Mouse (Mus musculus): ENCODE results near the gene Hivep3. TPM values are rescaled to one million over a fixed set of nuclear protein-coding genes. Genes with fewer than 3 reads are reported as not detected.

Hivep3 gene
- polyA plus RNA-seq, 1 experiment from 2014 or later, result 16.0 TPM

- no peaks in the 10 kb centered on the region for H3K36me3 ChIP-seq (ENCODE audit: control insufficient read depth, insufficient read depth, low read length)
- WGBS, result 64% methylated on average over 9 of the region's 9 CpGs
- no peaks in the 10 kb centered on the region for H3K9me3 ChIP-seq (ENCODE audit: control insufficient read depth, low read length)
- H3K4me2 ChIP-seq (ENCODE audit: low read length), result no peak overlapping the region
- H3K4me1 ChIP-seq (ENCODE audit: control insufficient read depth, insufficient read depth, low read depth, low read length), result no peaks in the 10 kb centered on the region
- no peak overlapping the region for H3K27ac ChIP-seq (ENCODE audit: low read depth, low read length)
- no peak overlapping the region for H3K9ac ChIP-seq (ENCODE audit: low read depth, low read length)
- ATAC-seq, result peak; percentile 41
- H3K27me3 ChIP-seq (replicated peaks; ENCODE audit: control insufficient read depth, insufficient read depth, low read length), result no peaks in the 10 kb centered on the region
- H3K4me3 ChIP-seq (ENCODE audit: low read length), result no peak overlapping the region
Measured at GRCm38 (mm10) chr4:120066841-120067591, 333.4 kb downstream of the Hivep3 start.

DNA sequence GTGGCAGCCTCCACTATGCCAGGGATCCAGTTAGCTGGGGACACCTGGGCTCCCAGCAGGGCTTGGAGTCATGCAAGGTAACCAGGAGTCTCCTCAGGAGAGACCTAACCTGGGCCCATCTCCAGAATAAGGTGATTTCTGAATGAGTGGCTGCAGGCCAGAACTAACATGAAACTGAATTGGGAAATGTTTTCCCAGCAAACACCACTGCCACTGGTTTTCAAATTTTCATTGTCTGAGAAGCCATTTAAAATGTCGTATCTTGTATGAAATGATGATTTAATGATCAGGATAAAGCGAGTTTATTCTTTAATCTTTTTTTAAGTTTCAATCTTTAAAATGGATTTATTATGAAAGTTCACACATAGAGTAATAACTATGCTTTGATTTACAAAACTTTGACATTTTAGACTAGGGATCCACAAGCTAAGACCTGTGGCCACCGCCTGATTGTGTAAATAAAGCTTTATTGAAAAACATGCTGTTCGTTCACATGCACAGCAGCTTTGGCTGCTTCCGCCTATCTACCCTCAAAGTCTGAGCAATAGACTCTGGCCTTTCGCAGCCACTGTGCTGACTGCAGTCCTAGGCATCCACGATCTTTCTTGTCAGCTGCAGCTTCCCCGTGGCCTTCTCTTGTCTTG lies 334.1 kb downstream of the Hivep3 start:
- Histone ChIP-seq H3K9ac (ENCODE audit: low read depth, low read length) (no peak overlapping the region), H3K9me3 (ENCODE audit: control insufficient read depth, low read length) (no peaks in the 10 kb centered on the region), H3K4me1 (ENCODE audit: control insufficient read depth, insufficient read depth, low read depth, low read length) (no peaks in the 10 kb centered on the region), H3K27ac (ENCODE audit: low read depth, low read length) (no peak overlapping the region), H3K36me3 (ENCODE audit: control insufficient read depth, insufficient read depth, low read length) (no peaks in the 10 kb centered on the region), H3K27me3 (replicated peaks; ENCODE audit: control insufficient read depth, insufficient read depth, low read length) (no peaks in the 10 kb centered on the region), H3K4me3 (ENCODE audit: low read length) (no peak overlapping the region), H3K4me2 (ENCODE audit: low read length) (no peak overlapping the region)
- no peak for ATAC-seq
- WGBS, result 86% methylated on average over 8 of the region's 8 CpGs

DNA sequence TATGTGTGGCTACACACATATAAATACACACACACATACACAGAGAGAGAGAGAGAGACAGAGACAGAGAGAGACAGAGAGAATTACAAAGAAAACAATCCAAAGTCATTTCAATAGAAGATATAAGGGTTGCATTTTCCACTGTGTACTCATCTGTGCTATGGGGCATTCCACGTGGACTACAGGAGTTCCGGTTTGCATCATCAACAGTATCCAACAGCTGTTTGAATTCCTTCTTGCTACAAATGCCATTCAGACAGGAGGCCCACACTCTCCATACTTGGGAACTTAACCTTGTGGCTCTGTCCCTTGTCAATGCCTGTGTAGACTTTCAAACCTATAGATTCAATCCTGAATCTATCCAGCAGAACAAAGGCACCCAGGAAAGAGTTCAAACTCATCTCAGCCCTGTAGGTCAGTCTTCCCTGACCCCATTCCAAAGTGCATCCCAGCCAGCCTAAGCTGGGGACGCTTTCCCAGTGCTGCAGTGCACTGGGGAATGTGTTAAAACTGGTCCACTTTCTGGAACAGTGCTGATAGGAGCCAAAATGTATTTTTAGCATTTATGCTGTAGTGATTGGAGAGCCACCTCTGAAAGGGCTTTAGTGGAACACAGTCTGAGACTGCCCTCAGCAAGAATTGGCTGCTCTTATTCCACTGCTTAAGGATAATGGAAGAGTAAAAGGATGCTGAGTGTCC lies 335.4 kb downstream of the Hivep3 start:
- H3K4me3 ChIP-seq (ENCODE audit: low read length), result no peak overlapping the region
- WGBS, result 77% methylated on average over 3 of the region's 3 CpGs
- no peaks in the 10 kb centered on the region for H3K4me1 ChIP-seq (ENCODE audit: control insufficient read depth, insufficient read depth, low read depth, low read length)
- H3K9ac ChIP-seq (ENCODE audit: low read depth, low read length), result no peak overlapping the region
- no peaks in the 10 kb centered on the region for H3K36me3 ChIP-seq (ENCODE audit: control insufficient read depth, insufficient read depth, low read length)
- no peak overlapping the region for H3K27ac ChIP-seq (ENCODE audit: low read depth, low read length)
- no peak for ATAC-seq
- H3K4me2 ChIP-seq (ENCODE audit: low read length), result no peak overlapping the region
- H3K27me3 ChIP-seq (replicated peaks; ENCODE audit: control insufficient read depth, insufficient read depth, low read length), result no peaks in the 10 kb centered on the region
- H3K9me3 ChIP-seq (ENCODE audit: control insufficient read depth, low read length), result no peaks in the 10 kb centered on the region

- Histone ChIP-seq H3K36me3 (ENCODE audit: control insufficient read depth, insufficient read depth, low read length) (no peaks in the 10 kb centered on the region), H3K9me3 (ENCODE audit: control insufficient read depth, low read length) (no peaks in the 10 kb centered on the region), H3K4me3 (ENCODE audit: low read length) (no peak overlapping the region), H3K9ac (ENCODE audit: low read depth, low read length) (no peak overlapping the region), H3K4me2 (ENCODE audit: low read length) (no peak overlapping the region), H3K4me1 (ENCODE audit: control insufficient read depth, insufficient read depth, low read depth, low read length) (no peaks in the 10 kb centered on the region), H3K27ac (ENCODE audit: low read depth, low read length) (no peak overlapping the region), H3K27me3 (replicated peaks; ENCODE audit: control insufficient read depth, insufficient read depth, low read length) (no peaks in the 10 kb centered on the region)
- no peak for ATAC-seq
- WGBS, result 85% methylated on average over 3 of the region's 3 CpGs
Measured at GRCm38 (mm10) chr4:120069582-120069980, 336.0 kb downstream of the Hivep3 start.

- ATAC-seq, result no peak
- Histone ChIP-seq H3K27ac (ENCODE audit: low read depth, low read length) (no peak overlapping the region), H3K4me1 (ENCODE audit: control insufficient read depth, insufficient read depth, low read depth, low read length) (no peaks in the 10 kb centered on the region), H3K27me3 (replicated peaks; ENCODE audit: control insufficient read depth, insufficient read depth, low read length) (no peaks in the 10 kb centered on the region), H3K4me3 (ENCODE audit: low read length) (no peak overlapping the region), H3K9me3 (ENCODE audit: control insufficient read depth, low read length) (no peaks in the 10 kb centered on the region), H3K9ac (ENCODE audit: low read depth, low read length) (no peak overlapping the region), H3K4me2 (ENCODE audit: low read length) (no peak overlapping the region), H3K36me3 (ENCODE audit: control insufficient read depth, insufficient read depth, low read length) (no peaks in the 10 kb centered on the region)
- WGBS, result 69% methylated on average over 3 of the region's 3 CpGs
Measured at GRCm38 (mm10) chr4:120071411-120071810, 337.8 kb downstream of the Hivep3 start.

- no peak overlapping the region for H3K4me3 ChIP-seq (ENCODE audit: low read length)
- H3K9ac ChIP-seq (ENCODE audit: low read depth, low read length), result no peak overlapping the region
- WGBS, result 46% methylated on average over 15 of the region's 15 CpGs
Measured at GRCm38 (mm10) chr4:120071842-120072507, 338.4 kb downstream of the Hivep3 start.

DNA sequence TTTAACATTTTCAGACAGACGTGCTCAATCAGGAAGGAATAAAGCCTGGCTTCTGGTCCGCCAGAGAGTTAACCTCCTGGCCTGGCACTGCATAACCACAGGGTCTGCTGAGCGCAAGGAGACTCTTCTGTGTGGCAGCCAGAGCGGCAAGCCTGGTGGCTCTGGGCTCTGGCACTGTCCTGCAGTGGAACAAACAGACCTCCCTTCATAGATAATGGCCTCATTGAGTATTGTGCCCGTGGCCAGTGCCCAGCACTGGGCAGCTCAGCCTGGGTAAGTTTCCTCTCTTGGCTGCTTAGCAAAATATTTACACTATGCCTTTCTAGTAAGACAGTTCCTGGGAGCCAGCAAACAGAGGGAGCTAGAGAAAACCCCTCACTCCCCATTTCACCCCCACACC lies 340.5 kb downstream of the Hivep3 start:
- no peaks in the 10 kb centered on the region for H3K4me1 ChIP-seq (ENCODE audit: control insufficient read depth, insufficient read depth, low read depth, low read length)
- H3K4me3 ChIP-seq (ENCODE audit: low read length), result no peak overlapping the region
- no peaks in the 10 kb centered on the region for H3K36me3 ChIP-seq (ENCODE audit: control insufficient read depth, insufficient read depth, low read length)
- H3K27ac ChIP-seq (ENCODE audit: low read depth, low read length), result 0 out of 2 replicates have a peak overlapping the region, but pooled peaks have one; percentile 5
- H3K9ac ChIP-seq (ENCODE audit: low read depth, low read length), result no peak overlapping the region
- ATAC-seq, result peak; percentile 92
- H3K27me3 ChIP-seq (replicated peaks; ENCODE audit: control insufficient read depth, insufficient read depth, low read length), result no peaks in the 10 kb centered on the region
- H3K4me2 ChIP-seq (ENCODE audit: low read length), result no peak overlapping the region
- no peaks in the 10 kb centered on the region for H3K9me3 ChIP-seq (ENCODE audit: control insufficient read depth, low read length)
- WGBS, result 47% methylated on average over 5 of the region's 5 CpGs

More at GRCm38 (mm10) chr4:120071842-120072507, 338.4 kb downstream of the Hivep3 start:
- no peak overlapping the region for H3K27ac ChIP-seq (ENCODE audit: low read depth, low read length)
- no peak for ATAC-seq
- no peaks in the 10 kb centered on the region for H3K27me3 ChIP-seq (replicated peaks; ENCODE audit: control insufficient read depth, insufficient read depth, low read length)
- no peak overlapping the region for H3K4me2 ChIP-seq (ENCODE audit: low read length)
- no peaks in the 10 kb centered on the region for H3K9me3 ChIP-seq (ENCODE audit: control insufficient read depth, low read length)
- no peaks in the 10 kb centered on the region for H3K36me3 ChIP-seq (ENCODE audit: control insufficient read depth, insufficient read depth, low read length)
- H3K4me1 ChIP-seq (ENCODE audit: control insufficient read depth, insufficient read depth, low read depth, low read length), result no peaks in the 10 kb centered on the region

DNA sequence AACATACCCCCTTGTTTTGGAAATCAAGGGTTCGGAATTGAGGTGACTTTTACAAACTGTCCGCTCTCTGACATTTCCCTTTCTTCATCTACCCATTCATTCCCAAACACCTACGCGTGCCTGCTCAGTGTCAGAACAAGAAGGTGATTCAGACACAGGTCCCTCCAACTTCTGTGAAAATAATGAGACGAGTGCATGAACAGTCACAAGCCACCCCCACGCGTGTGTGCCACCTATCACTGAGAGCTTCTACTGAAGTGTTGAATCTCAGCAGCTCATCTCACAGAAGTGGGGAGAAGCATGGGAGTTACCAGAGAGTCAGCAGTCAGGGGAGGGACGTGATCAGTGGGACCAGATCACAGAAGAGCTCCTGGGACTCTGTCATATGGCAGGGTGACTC lies 343.7 kb downstream of the Hivep3 start:
- Histone ChIP-seq H3K4me2 (ENCODE audit: low read length) (no peak overlapping the region), H3K9ac (ENCODE audit: low read depth, low read length) (no peak overlapping the region), H3K4me3 (ENCODE audit: low read length) (no peak overlapping the region), H3K36me3 (ENCODE audit: control insufficient read depth, insufficient read depth, low read length) (no peaks in the 10 kb centered on the region), H3K4me1 (ENCODE audit: control insufficient read depth, insufficient read depth, low read depth, low read length) (no peaks in the 10 kb centered on the region), H3K27me3 (replicated peaks; ENCODE audit: control insufficient read depth, insufficient read depth, low read length) (no peaks in the 10 kb centered on the region), H3K9me3 (ENCODE audit: control insufficient read depth, low read length) (no peaks in the 10 kb centered on the region), H3K27ac (ENCODE audit: low read depth, low read length) (no peak overlapping the region)
- no peak for ATAC-seq
- WGBS, result 91% methylated on average over 8 of the region's 8 CpGs

GRCm38 (mm10) chr4:120082527-120082926 lies 348.9 kb downstream of the Hivep3 start:
- Histone ChIP-seq H3K4me2 (ENCODE audit: low read length) (no peak overlapping the region), H3K4me3 (ENCODE audit: low read length) (no peak overlapping the region), H3K4me1 (ENCODE audit: control insufficient read depth, insufficient read depth, low read depth, low read length) (no peaks in the 10 kb centered on the region), H3K27ac (ENCODE audit: low read depth, low read length) (no peak overlapping the region), H3K9me3 (ENCODE audit: control insufficient read depth, low read length) (no peaks in the 10 kb centered on the region), H3K36me3 (ENCODE audit: control insufficient read depth, insufficient read depth, low read length) (no peaks in the 10 kb centered on the region), H3K27me3 (replicated peaks; ENCODE audit: control insufficient read depth, insufficient read depth, low read length) (no peaks in the 10 kb centered on the region), H3K9ac (ENCODE audit: low read depth, low read length) (no peak overlapping the region)
- no peak for ATAC-seq
- 91% methylated on average over 5 of the region's 5 CpGs for WGBS
